Mouse (Mus musculus) C2C12 (cell line): ENCODE data around the gene Aatf.

Source experiments
- CTCF ChIP-seq: IDR thresholded peaks from one replicate; pipeline ENCODE4 v1.5.1; 2011; ENCODE audit not compliant: control insufficient read depth, insufficient read depth, insufficient read length
- MAX ChIP-seq: IDR thresholded peaks from one replicate; pipeline ENCODE4 v1.6.1; 2011; ENCODE audit warnings: mild to moderate bottlenecking, control low read depth
- MYOG ChIP-seq: IDR thresholded peaks from one replicate; pipeline ENCODE4 v1.6.1; 2011; ENCODE audit not compliant: control insufficient read depth, insufficient read length; ENCODE audit errors: extremely low read depth

DNA sequence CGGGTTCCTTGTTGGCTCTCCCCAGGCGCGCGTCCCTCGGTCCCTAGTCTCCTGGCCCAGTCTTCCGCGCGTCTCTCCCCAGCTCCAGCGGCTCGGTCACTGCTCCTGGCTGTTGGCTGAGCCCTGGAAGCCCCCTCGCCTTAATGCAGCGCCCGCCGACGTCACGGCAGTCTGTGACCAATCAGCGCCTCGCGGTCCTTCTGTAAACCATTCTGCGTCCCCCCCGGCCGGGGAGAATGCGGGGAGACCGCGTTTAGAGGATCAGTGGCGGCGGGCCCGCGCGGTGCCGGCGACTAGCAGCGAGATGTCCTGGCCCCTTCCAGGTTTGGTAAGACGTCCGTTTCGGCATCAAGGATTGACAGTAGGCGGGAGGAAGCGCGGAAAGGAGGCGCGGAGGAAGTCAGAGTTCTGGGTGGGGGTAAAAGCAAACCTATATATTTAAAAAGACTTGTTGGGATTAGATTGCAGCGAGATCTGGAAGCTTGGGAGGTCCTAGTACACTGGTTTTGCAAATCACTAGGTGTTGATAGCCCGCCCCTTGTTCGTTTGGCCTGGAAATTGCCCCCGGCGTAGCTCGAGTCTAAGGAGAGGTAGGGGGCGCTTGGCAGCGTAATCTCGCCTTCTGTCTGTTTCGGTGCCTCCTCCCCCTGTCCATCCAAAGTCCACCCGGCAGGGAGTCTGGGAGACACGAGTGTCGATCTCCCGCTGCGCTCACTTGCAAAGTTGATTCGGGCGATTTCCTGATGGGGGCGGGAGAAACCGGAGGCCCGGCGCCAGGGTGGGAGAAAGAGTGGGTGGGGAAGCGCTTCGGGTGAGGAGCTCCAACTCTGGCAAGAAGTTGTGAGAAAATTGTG lies 12.3 kb upstream of the Aatf start, which contains the start of gene Lhx1:
- TF ChIP-seq MYOG (no peak), MAX (no peak), CTCF (no peak)
